Mouse (Mus musculus): Measurements from ENCODE around the gene Plekha7. TPM values are rescaled to one million over a fixed set of nuclear protein-coding genes. Genes with fewer than 3 reads are reported as not detected.

The Plekha7 gene
- polyA plus RNA-seq, 1 experiment from 2014 or later: 10.4 TPM

GRCm38 (mm10) chr7:116182451-116182850, 125.7 kb downstream of the Plekha7 start:
- WGBS: 100% methylated on average over 1 of the region's 1 CpGs
- Histone ChIP-seq H3K4me3 (ENCODE audit: low read depth, low read length) (no peak overlapping the region), H3K27ac (ENCODE audit: low read depth, low read length) (no peak overlapping the region), H3K9me3 (ENCODE audit: control insufficient read depth, low read length) (no peaks in the 10 kb centered on the region), H3K36me3 (ENCODE audit: control insufficient read depth, insufficient read depth, low read length) (no peaks in the 10 kb centered on the region), H3K9ac (ENCODE audit: low read length) (no peak overlapping the region; the same call in 1 of the 2 replicates), H3K4me2 (no peak overlapping the region), H3K27me3 (ENCODE audit: control insufficient read depth, insufficient read depth, low read length) (no peaks in the 10 kb centered on the region), H3K4me1 (ENCODE audit: control insufficient read depth, insufficient read depth, low read length) (peaks cover 20% of the 10 kb centered on the region)
- no peak for DNase-seq (ENCODE audit: low spot score, missing footprints)
- ATAC-seq (ENCODE audit: low FRiP score): no peak

- Histone ChIP-seq H3K27ac (ENCODE audit: low read depth, low read length) (no peak overlapping the region), H3K4me1 (ENCODE audit: control insufficient read depth, insufficient read depth, low read length) (peaks cover 20% of the 10 kb centered on the region), H3K9ac (ENCODE audit: low read length) (no peak overlapping the region), H3K4me2 (no peak overlapping the region), H3K36me3 (ENCODE audit: control insufficient read depth, insufficient read depth, low read length) (no peaks in the 10 kb centered on the region), H3K9me3 (ENCODE audit: control insufficient read depth, low read length) (no peaks in the 10 kb centered on the region), H3K27me3 (ENCODE audit: control insufficient read depth, insufficient read depth, low read length) (no peaks in the 10 kb centered on the region), H3K4me3 (ENCODE audit: low read depth, low read length) (no peak overlapping the region)
- ATAC-seq (ENCODE audit: low FRiP score) (no peak), DNase-seq (ENCODE audit: low spot score, missing footprints) (no peak)
- 92% methylated on average over 5 of the region's 5 CpGs for WGBS
These were observed 126.7 kb downstream of the Plekha7 start for GRCm38 (mm10) chr7:116181444-116181946.

GRCm38 (mm10) chr7:116178916-116179315, 129.3 kb downstream of the Plekha7 start:
- Histone ChIP-seq H3K36me3 (ENCODE audit: control insufficient read depth, insufficient read depth, low read length) (no peaks in the 10 kb centered on the region), H3K9me3 (ENCODE audit: control insufficient read depth, low read length) (no peaks in the 10 kb centered on the region), H3K27ac (ENCODE audit: low read depth, low read length) (no peak overlapping the region), H3K4me3 (ENCODE audit: low read depth, low read length) (no peak overlapping the region), H3K4me1 (ENCODE audit: control insufficient read depth, insufficient read depth, low read length) (no peaks in the 10 kb centered on the region; the same call in 1 of the 2 replicates), H3K9ac (ENCODE audit: low read length) (no peak overlapping the region), H3K27me3 (ENCODE audit: control insufficient read depth, insufficient read depth, low read length) (no peaks in the 10 kb centered on the region), H3K4me2 (no peak overlapping the region)
- no peak for ATAC-seq (ENCODE audit: low FRiP score)
- whole genome bisulfite sequencing: 93% methylated on average over 3 of the region's 3 CpGs
- no peak for DNase-seq (ENCODE audit: low spot score, missing footprints)

GRCm38 (mm10) chr7:116172774-116173173, 135.4 kb downstream of the Plekha7 start:
- no peak overlapping the region for H3K4me3 ChIP-seq (ENCODE audit: low read depth, low read length)
- H3K36me3 ChIP-seq (ENCODE audit: control insufficient read depth, insufficient read depth, low read length): no peaks in the 10 kb centered on the region
- no peak overlapping the region for H3K4me2 ChIP-seq
- H3K27ac ChIP-seq (ENCODE audit: low read depth, low read length): no peak overlapping the region
- WGBS: 70% methylated on average over 10 of the region's 10 CpGs
- H3K4me1 ChIP-seq (ENCODE audit: control insufficient read depth, insufficient read depth, low read length): peaks cover 8% of the 10 kb centered on the region; the same call in 1 of the 2 replicates
- no peak overlapping the region for H3K9ac ChIP-seq (ENCODE audit: low read length)
- ATAC-seq (ENCODE audit: low FRiP score) (peak; percentile 46; the same call in 1 of the 2 replicates), DNase-seq (ENCODE audit: low spot score, missing footprints) (no peak)
- H3K27me3 ChIP-seq (ENCODE audit: control insufficient read depth, insufficient read depth, low read length): no peaks in the 10 kb centered on the region
- H3K9me3 ChIP-seq (ENCODE audit: control insufficient read depth, low read length): no peaks in the 10 kb centered on the region

GRCm38 (mm10) chr7:116169426-116169825, 138.8 kb downstream of the Plekha7 start:
- H3K36me3 ChIP-seq (ENCODE audit: control insufficient read depth, insufficient read depth, low read length): no peaks in the 10 kb centered on the region

GRCm38 (mm10) chr7:116168224-116168623, 140.0 kb downstream of the Plekha7 start:
- H3K36me3 ChIP-seq (ENCODE audit: control insufficient read depth, insufficient read depth, low read length): no peaks in the 10 kb centered on the region
- WGBS: 92% methylated on average over 7 of the region's 7 CpGs
- peaks cover 5% of the 10 kb centered on the region; the same call in 1 of the 2 replicates for H3K4me1 ChIP-seq (ENCODE audit: control insufficient read depth, insufficient read depth, low read length)
- DNase-seq (ENCODE audit: low spot score, missing footprints) (no peak), ATAC-seq (ENCODE audit: low FRiP score) (no peak)
- H3K9ac ChIP-seq (ENCODE audit: low read length): no peak overlapping the region
- H3K27me3 ChIP-seq (ENCODE audit: control insufficient read depth, insufficient read depth, low read length): no peaks in the 10 kb centered on the region
- H3K9me3 ChIP-seq (ENCODE audit: control insufficient read depth, low read length): no peaks in the 10 kb centered on the region
- H3K27ac ChIP-seq (ENCODE audit: low read depth, low read length): no peak overlapping the region
- no peak overlapping the region for H3K4me3 ChIP-seq (ENCODE audit: low read depth, low read length)
- no peak overlapping the region for H3K4me2 ChIP-seq

More at GRCm38 (mm10) chr7:116169426-116169825, 138.8 kb downstream of the Plekha7 start:
- no peaks in the 10 kb centered on the region for H3K9me3 ChIP-seq (ENCODE audit: control insufficient read depth, low read length)
- H3K4me1 ChIP-seq (ENCODE audit: control insufficient read depth, insufficient read depth, low read length): peaks cover 8% of the 10 kb centered on the region; the same call in 1 of the 2 replicates
- no peak for ATAC-seq (ENCODE audit: low FRiP score)
- no peak overlapping the region for H3K9ac ChIP-seq (ENCODE audit: low read length)
- 84% methylated on average over 4 of the region's 4 CpGs for WGBS
- H3K4me3 ChIP-seq (ENCODE audit: low read depth, low read length): no peak overlapping the region
- no peak overlapping the region for H3K27ac ChIP-seq (ENCODE audit: low read depth, low read length)
- H3K27me3 ChIP-seq (ENCODE audit: control insufficient read depth, insufficient read depth, low read length): no peaks in the 10 kb centered on the region
- no peak overlapping the region for H3K4me2 ChIP-seq
- no peak for DNase-seq (ENCODE audit: low spot score, missing footprints)

GRCm38 (mm10) chr7:116164232-116164631, 143.9 kb downstream of the Plekha7 start:
- WGBS: 91% methylated on average over 12 of the region's 12 CpGs
- H3K36me3 ChIP-seq (ENCODE audit: control insufficient read depth, insufficient read depth, low read length): no peaks in the 10 kb centered on the region
- H3K9ac ChIP-seq (ENCODE audit: low read length): no peak overlapping the region
- no peak for DNase-seq (ENCODE audit: low spot score, missing footprints)
- no peak overlapping the region for H3K4me2 ChIP-seq
- H3K4me3 ChIP-seq (ENCODE audit: low read depth, low read length): no peak overlapping the region
- H3K4me1 ChIP-seq (ENCODE audit: control insufficient read depth, insufficient read depth, low read length): no peaks in the 10 kb centered on the region
- no peak overlapping the region for H3K27ac ChIP-seq (ENCODE audit: low read depth, low read length)
- no peaks in the 10 kb centered on the region for H3K27me3 ChIP-seq (ENCODE audit: control insufficient read depth, insufficient read depth, low read length)
- H3K9me3 ChIP-seq (ENCODE audit: control insufficient read depth, low read length): no peaks in the 10 kb centered on the region
- no peak for ATAC-seq (ENCODE audit: low FRiP score)

- H3K9ac ChIP-seq (ENCODE audit: low read length): no peak overlapping the region
- no peak overlapping the region for H3K27ac ChIP-seq (ENCODE audit: low read depth, low read length)
- no peaks in the 10 kb centered on the region for H3K9me3 ChIP-seq (ENCODE audit: control insufficient read depth, low read length)
- H3K27me3 ChIP-seq (ENCODE audit: control insufficient read depth, insufficient read depth, low read length): no peaks in the 10 kb centered on the region
- peaks cover 5% of the 10 kb centered on the region; the same call in 1 of the 2 replicates for H3K36me3 ChIP-seq (ENCODE audit: control insufficient read depth, insufficient read depth, low read length)
- H3K4me1 ChIP-seq (ENCODE audit: control insufficient read depth, insufficient read depth, low read length): no peaks in the 10 kb centered on the region
- DNase-seq (ENCODE audit: low spot score, missing footprints) (peak; percentile 89), ATAC-seq (ENCODE audit: low FRiP score) (peak; percentile 69; the same call in 1 of the 2 replicates)
- H3K4me2 ChIP-seq: no peak overlapping the region
- 27% methylated on average over 5 of the region's 5 CpGs for whole genome bisulfite sequencing
- H3K4me3 ChIP-seq (ENCODE audit: low read depth, low read length): no peak overlapping the region
These were observed 146.6 kb downstream of the Plekha7 start for GRCm38 (mm10) chr7:116161544-116161943.

GRCm38 (mm10) chr7:116156894-116157143, 151.4 kb downstream of the Plekha7 start:
- no peak overlapping the region for H3K9ac ChIP-seq (ENCODE audit: low read length)
- WGBS: 78% methylated on average over 14 of the region's 14 CpGs
- no peak overlapping the region for H3K4me3 ChIP-seq (ENCODE audit: low read depth, low read length)
- no peaks in the 10 kb centered on the region for H3K4me1 ChIP-seq (ENCODE audit: control insufficient read depth, insufficient read depth, low read length)
- H3K36me3 ChIP-seq (ENCODE audit: control insufficient read depth, insufficient read depth, low read length): peaks cover 8% of the 10 kb centered on the region; the same call in 1 of the 2 replicates
- no peaks in the 10 kb centered on the region for H3K9me3 ChIP-seq (ENCODE audit: control insufficient read depth, low read length)
- H3K4me2 ChIP-seq: no peak overlapping the region
- no peak for ATAC-seq (ENCODE audit: low FRiP score)
- DNase-seq (ENCODE audit: low spot score, missing footprints): no peak
- no peaks in the 10 kb centered on the region for H3K27me3 ChIP-seq (ENCODE audit: control insufficient read depth, insufficient read depth, low read length)
- H3K27ac ChIP-seq (ENCODE audit: low read depth, low read length): no peak overlapping the region
